Mouse (Mus musculus) adrenal gland (tissue): ENCODE results near the gene Gm8909.
"Not testable (repeated sequence)": the region's sequence is repeated elsewhere in the genome, so short reads cannot be mapped to it uniquely, and the experiment has no call there.

Experiments used
- intact Hi-C: fragments of 180-260 bp; cut with DNase I; formaldehyde crosslinking; loops from one replicate; pipeline ENCODE4 v1.15.1; 2025

The Gm8909 gene

DNA sequence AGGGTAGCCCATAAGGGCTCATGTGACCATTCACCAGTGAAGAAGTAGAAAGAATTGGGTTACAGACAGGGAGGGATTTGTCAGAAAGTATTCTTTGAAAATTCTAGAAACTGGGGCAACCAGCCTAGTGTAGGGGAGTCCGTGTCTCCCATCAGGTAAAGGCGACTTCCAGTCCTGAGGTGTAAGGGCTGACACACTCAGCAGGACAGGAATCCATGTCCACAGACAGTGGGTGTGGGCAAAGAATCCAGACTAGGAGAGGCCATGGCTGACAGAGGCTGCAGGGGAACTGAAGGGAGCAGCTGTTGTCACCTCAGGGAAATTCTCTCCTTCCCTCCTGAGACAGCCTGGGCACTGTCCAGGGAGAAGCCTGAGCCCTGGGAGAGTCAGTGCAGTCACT is 1.4 kb downstream of the Gm8909 start:
- intact Hi-C loops: not testable (repeated sequence)

DNA sequence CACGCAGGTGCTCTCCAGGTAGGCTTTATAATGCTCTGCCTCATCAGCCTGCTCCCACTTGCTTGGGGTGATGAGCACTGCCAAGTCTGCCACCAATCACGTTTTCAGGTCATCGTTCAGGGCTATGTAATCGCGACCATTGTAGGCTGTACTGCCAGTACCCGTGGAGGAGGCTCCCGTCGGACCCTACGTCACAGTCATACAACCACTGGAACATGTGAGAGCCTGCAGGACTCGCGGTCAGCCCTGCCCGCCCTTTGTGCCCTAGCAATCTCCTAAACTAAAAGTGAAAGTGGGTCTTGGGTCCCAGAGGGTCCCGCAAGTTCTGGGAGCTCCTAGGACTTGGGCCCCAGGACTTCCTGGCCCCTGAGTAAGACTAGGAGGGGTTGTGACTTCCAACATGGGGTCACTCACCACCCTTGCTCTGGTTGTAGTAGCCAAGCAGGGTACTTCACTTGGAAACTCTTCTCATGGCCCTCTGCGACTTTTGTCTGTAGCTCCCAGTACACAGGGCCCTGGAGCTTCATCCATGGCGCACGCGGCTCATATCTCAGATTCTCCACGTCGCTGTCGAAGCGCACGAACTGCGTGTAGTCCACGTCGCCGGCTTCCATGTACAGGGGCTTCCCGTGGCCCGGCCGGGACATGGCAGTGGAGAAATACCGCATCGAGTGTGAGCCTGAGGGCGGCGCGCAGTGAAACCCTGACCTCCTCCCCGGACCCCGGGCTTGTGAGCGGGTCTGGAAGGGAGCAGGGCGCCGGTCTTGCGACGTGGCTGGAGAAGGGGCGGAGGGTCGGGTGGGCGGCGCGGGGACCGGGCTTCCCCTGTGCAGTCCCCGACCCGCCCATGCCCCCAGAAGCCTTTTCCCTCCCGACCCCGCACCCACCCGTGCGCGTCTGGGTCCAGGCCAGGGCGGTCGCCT is 6.9 kb downstream of the Gm8909 start:
- intact Hi-C loops: no loop called here

DNA sequence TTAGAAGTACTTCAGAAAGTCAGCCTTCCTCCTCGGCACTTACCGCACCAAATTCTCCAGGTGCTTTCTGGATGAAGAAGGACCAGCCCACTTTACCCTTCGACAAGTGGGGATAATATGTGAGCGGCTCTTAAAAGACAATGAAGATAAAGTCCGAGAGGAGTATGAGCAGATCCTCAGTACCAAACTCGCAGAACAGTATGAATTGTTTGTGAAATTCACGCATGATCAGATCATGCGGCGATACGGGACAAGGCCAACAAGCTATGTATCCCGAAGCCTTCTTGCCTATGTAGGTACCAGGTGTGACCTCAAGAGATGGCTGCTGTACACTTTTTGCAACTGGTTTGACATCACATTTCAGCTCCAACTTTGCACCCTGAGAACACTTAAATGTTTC is 10.1 kb downstream of the Gm8909 start:
- intact Hi-C loops: not testable (repeated sequence)

DNA sequence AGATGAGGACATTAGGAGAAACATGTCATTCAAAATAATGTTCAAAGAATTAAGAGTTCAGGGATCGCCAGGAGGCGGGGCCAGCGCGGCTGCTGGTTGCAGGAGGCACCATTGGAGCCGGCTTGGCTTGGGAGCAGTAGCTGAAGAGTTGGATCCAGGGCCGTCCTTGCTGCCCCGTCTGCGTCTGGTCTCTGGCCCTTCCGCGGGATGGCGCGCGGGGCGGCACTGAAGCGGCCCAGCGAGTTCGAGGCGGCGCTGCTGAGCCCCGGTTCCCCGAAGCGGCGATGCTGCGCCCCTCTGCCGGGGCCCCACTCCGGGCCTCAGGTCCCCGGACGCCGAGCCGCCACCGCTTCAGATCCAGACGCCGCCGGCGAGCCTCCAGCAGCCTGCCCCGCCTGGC is 10.6 kb downstream of the Gm8909 start:
- intact Hi-C loops: not testable (repeated sequence)

DNA sequence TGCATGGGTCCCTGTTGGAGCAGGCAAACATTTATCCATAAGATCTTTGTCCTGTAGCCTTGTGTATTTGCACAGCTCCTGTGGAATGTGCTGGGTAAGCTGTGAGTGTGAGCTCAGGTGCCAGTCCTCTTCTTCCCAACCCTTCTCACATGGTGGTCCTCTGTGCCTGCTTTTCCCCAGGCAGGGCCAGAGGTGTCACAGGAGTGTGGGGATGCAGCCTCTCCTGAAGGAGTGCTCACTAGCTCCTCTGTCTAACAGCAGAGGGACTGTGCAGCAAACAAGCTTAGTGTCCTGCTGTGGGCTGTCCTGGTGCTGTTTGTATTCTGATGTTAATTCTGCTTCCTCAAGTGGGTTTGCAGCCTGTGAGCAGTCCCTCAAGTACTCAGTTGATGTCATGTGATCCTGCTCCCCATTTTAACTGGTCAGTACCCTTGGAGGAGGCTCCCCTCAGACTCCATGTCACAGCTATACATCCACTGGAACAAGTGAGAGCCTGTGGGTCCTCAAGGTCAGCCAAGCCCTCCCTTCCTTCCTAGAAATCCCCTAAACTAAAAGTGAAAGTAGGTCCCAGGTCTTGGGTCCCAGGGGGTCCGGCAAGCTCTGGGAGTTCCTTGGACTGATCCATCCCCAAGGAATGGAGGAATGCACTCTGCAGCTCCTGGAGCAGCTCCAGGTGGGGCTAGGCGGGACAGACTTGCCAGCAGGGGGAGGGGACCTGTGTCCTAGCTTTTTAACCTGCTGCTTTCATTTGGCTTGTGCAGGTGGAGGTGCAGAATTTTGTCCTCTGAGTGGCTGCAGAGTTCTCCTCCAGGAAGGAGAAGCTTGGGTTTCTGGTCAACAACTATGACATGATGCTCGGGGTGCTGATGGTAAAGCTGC is 13.8 kb downstream of the Gm8909 start:
- intact Hi-C loops: no loop called here

DNA sequence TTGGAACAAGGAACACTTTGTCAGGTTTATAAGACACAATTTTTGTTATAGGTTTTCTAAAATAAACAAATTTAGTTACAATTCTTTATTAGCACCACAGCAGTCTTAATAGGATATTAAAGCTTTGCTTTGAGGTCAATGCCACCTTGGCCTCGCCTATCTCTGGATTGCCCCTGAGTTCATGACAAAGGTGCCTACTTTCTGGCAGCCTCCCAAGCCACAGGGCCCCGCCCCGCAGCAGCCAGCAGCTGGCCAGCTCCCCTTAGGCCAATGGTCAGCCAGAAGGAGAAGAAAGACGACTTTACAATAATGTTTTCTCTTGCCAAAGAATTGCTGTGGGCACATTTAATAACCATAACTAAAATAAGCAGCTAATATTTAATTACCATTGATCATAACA is 17.1 kb downstream of the Gm8909 start:
- intact Hi-C loops: not testable (repeated sequence)

DNA sequence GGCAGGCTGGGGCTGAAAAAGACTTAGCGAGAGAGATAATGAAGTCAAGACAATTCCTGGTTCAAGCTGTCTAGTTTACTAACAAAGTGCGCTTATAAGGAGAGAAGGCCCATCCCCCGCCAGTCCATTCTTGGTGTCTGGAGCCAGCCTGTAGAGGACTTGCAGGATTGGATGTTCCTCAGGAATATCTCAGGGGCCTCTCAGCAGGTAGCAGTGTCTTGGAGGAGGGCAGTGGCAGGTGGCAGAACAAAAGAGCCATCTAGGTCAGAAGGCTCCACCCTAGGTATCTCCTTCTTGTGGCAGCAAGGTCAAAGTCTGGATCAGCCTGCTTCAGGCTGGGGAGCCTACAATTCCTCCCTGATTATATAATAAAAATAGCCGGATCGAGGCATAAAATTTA is 19.9 kb downstream of the Gm8909 start:
- intact Hi-C loops: not testable (repeated sequence)

DNA sequence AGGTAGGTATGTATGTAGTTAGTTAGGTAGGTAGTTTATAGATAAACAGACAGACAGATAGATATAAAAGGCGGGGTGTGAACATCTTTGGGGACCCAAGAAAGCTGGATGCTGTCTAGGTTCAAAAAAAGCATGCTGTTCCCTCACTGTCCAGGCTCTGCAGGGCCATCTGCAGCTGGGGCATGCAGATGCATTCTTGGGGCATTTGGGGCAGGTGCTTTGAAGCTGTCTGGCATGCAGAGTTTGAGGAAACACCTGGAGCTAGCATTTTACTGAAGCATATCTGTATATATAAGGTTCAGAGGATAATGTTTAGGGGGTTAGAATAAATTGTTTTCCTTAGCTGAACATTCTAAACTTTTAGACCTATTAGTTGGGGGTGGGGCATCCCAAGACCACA is 21.4 kb downstream of the Gm8909 start:
- intact Hi-C loops: not testable (repeated sequence)

DNA sequence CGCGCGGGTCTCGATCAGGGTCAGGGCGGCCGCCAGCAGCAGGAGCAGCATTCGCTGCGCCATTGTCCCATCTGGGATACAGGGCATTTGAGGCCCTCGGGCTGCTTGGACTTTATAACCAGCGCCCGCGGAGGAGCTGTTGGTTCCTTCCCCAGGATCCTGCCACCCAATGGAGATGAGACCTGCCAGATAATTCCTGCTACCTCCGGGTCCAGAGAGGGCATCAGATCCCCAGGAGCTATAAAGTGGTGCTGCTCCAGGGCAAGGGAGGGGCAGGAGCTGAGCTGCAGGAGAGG is 22.5 kb downstream of the Gm8909 start:
- intact Hi-C loops: not testable (repeated sequence)

DNA sequence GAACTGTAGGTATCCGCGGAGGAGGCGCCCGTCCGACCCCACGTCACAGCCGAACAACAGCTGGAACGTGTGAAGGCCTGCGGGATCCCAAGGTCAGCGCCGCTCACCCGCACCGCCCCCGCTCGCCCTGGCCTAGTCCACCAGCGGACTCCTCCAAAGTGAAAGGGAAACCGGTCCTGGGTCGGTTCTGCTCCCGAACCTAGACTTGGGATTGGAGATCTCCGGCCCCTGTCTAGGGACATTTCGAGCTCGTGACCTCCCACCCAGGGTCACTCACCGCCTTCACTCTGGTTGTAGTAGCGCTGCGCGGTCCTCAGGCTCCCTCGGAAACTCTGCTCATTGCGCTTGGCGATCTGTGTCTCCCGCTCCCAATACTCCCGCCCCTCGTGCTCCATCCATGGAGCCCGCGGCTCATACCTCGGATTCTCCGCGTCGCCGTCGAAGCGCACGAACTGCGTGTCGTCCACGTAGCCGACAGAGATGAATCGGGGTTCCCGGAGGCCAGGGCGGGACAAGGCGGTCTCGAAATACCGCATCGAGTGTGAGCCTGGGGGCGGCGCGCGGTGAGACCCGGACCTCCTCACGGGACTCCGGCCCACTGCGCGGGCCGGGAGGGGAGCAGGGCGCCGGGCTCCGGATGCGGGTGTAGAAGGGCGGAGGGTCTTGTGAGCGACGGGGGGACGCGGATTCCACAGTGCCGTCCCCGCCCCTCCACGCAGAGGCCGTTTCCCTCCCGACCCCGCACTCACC is 23.1 kb downstream of the Gm8909 start:
- intact Hi-C loops: no loop called here

DNA sequence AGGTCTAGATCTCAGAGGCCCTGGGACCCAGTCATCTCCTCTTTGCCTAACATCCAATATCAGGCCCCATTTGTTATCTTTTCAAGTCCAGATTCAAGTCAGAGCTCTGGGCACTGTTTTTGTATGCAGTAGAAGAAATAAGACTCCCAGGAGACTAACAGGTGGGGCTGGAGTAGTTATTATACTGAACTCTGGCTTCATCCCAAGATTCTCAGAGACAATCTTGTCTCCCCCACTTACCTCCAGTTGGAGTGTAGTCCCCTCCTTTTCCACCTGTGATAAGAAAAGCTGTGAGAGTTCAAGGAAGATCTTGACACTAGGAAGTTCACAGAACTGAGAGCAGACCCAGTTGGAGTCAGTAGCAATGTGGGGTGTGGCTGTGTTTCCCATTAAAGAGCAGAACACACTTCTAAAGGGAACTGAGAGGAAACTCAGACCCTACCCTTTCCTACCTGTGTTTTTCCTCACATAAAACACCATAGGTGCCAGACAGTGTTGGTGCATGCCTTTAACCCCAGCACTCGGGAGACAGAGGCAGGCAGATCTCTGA is 32.0 kb downstream of the Gm8909 start:
- intact Hi-C loops: loop anchor here (10.0 kb wide), 1 partner anchor 72 kb away; no protein-coding TSS in a partner anchor

DNA sequence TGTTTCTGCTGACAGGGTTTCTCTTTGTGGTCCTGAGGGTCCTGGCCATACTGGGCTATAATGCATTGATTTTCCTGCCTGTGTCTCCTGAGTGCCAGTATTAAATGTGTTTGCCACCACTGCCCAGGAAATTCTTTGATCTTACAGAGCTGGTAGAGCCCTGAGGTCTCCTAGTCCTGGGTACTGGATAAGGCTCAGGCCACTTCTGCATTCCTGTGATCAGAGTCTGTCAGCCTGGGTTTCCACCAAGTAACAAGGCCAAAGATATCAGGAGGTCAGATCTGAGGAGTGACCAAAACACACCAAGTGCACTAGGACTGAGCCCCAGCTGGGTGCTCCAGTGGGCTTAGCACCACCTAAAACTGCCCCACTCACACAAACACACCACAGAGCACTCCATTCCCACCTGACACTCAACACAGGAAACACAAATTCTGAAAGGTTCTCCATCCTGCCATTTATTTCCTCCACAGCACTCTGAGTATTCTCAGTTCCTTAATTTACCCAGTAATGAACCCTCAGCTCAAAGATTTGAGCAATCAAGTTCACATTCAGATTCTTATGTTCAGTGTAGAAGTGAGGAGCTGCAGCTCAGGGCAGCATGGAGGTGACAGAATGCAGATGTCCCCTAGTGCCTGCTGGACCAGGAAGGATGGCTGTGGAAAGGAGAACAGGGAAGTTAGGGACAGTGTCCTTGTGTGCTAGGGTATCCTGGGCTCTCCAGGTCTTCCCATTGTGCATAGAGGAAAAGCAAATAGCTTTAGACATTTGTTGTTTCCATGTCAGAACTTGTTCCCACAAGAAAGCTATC is 32.7 kb downstream of the Gm8909 start:
- intact Hi-C loops: loop anchor here (10.0 kb wide), 1 partner anchor 71 kb away; no protein-coding TSS in a partner anchor

DNA sequence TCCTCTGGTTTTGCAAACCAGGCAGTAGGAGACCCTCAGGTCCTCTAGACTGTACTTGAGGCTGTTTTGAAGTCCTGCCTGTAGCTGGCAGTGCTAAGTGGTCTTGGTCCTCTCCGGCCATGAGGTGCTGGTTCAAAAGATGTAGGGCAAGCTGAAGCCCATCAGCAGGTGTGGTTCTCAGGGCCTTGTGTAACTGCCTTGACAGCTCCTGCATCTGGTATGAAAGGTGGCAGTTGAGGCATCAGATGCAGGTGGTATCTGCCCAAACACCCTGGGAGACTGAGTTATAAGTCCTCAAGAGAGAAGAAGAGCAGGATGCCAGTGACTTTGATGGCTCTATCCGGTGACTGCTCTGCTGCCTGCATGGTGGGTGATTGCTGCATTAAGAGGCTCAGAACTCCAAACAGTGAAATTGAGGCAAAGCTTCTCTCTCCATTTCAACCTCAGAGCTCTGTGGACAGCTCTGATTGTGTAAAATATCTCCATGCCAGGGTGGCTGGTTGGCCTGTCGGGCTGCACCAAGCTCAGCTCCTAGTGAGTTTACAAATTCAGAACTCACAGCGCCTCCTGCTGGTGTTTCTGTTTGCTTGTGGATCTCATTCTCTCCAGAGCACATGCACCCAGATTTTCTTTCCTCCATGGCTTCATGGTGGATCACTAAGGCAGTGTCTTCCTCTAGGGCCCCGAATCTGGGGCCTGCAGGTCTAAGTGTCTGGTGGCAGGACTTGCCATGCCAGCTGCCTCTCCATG is 36.6 kb downstream of the Gm8909 start:
- intact Hi-C loops: loop anchor here (10.0 kb wide), 1 partner anchor 67 kb away; no protein-coding TSS in a partner anchor

DNA sequence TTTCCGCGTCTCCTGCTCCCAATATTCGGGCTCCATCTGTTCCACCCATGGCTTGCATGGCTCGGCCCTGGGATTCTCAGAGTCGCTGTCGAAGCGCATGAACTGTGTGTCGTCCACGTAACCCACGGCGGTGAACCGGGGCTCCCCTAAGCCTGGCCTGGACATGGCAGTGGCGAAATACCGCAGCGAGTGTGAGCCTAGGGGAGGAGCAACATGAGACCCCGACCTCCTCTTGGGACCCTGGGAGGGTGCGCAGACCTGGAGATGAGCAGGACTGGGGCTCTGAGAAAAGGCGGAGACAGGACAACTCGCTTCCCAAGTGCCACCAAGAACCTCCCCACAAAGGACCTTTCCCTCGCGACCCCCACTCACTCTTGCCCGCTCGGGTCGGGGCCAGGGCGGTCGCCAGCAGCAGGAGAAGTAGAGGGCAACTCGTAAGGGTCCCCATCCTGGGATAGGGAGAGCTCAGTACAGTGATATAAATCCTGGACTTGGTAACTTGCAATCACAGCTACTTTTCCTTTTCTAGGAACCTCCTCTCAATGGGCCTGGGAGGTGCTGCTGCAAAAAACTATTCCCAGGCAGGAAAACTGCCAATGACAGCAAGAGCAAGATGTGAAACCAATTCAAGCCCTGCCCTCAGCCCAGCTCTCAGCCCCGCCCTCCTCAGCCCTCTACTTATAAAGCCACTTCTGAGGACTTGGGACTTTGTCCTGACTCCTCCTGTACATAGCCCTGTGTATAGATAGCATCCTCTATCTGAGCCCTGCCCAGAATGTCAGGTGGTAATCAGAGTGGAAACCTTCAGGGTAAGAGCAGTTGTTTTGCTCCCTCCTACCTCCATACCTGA is 39.1 kb downstream of the Gm8909 start, which contains the start of gene Gm7030:
Gm7030 (minus strand) TSS at position 458 of the 850 bp plus-strand sequence.
- intact Hi-C loops: not testable (repeated sequence)

DNA sequence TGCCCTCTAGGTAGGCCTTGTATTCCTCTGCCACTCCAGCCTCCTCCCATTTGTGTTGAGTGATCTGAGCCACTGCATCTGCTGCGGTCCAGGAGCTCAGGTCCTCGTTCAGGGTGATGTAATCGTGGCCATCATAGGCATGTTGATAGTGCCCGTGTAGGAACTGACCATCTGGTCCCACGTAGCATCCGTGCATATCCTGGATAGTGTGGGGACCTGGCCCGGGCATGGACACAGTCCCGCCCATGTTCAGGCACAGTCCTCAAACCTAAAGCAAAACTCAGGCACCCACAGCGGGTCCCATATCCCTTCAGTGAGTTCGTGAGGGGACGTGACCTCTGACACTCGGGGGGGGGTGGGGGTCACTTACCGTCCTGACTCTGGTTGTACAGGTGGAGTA is 39.8 kb downstream of the Gm8909 start:
- intact Hi-C loops: not testable (repeated sequence)

DNA sequence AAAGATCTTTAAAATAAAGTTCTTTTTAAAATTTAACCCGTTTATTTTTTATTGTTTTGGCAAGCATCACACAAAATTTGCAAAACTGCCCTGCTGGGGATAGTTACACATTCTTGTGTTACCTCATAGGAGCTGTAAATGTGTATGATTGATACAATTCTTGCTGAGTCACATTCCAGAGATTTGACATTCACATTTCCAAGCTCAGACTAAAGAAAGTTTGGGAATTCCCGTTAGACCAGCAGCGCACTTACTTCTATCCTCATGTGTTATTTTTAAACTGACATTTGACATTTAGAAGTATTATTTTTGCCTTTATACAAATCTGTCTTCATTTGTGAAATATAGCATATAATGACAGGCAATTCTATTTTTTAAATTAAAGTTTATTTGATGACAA is 44.2 kb downstream of the Gm8909 start:
- intact Hi-C loops: not testable (repeated sequence)

DNA sequence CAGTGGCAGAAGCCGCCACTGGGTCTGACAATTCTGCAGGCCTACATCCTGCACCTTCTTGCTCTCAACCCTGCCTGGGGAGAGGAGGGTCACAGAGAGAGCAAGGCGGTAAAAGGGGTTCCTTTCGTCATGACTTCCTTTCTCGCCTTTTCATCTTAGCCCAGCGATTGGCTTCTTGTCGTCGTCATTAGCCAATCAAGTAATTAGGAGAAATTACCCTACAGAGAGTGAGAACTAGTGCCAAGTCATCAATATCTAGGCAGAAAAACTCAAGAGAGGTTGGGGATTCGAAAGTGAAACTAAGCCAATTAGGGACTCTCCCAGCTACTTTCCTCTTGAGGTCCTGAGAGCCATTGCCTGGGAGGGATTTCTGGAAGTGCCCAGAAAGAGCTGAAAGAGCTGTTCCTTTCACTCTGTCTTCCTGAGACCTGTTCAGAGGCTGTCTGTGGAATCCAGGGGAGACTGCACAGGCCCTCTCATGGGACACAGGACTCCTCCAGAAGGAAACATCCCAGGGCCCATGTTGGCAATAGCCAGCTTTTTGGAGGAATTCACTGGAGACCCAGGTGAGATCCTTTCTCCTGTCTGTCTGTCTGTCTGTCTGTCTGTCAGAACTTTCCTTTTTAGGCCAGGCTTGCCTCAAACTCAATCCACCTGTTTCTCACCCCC is 46.9 kb downstream of the Gm8909 start, which contains the start of gene Gm19684:
Gm19684 (plus strand) TSS at position 327 of the 669 bp plus-strand sequence.
- intact Hi-C loops: not testable (repeated sequence)

DNA sequence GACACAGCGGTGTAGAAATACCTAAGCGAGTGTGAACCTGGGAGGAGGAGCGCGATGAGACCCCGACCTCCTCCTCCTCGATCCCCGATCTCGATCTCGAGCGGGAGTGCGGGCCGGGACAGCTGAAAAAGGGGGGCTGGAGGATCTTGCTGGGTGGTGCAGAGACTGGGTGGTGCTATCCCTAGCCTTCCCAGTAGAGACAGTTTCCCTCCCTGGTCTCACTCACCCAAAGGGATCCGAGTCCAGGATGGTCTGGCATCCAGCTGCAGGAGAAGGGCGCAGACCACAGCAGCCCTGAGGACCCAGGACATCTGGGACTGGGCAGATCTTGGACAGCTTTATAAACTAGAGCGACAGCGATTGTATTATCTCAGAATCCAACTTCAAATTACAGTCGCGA is 47.5 kb downstream of the Gm8909 start:
- intact Hi-C loops: not testable (repeated sequence)
